Mouse (Mus musculus): Measurements from ENCODE around the gene Ninj2. TPM values are rescaled to one million over a fixed set of nuclear protein-coding genes. Genes with fewer than 3 reads are reported as not detected.

The Ninj2 gene
- total and polyA plus RNA-seq, 3 experiments, result not detected

DNA sequence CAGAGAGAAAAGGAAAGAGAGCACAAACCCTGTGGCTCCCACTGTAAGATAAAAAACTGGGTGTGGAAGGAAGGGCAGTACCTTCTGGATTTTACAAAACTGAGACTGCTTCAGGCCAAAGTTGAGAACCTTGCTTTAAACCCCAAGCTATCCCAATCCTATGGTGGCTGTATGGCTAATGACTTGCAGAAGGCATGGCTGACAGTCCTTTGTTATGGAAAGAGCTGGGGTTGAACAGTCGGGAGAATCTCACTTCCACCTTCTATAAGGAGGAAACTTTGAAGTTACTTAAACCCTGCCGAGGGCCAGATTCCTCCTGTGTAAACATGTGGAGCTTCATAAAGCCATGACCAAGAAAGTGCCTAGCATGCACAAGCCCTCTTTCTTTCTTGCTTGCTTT, 28.5 kb upstream of the Ninj2 start:
- DNase-seq (ENCODE audit: low spot score) (no peak), ATAC-seq (ENCODE audit: extremely low read depth, insufficient number of reproducible peaks, low FRiP score, poor library complexity, severe bottlenecking) (no peak)
- peaks cover 14% of the 10 kb centered on the region for H3K27me3 ChIP-seq (ENCODE audit: insufficient read depth, low read length)
- no peak for TF ChIP-seq CTCF (IDR thresholded peaks at IDR 0.05; ENCODE audit: low read depth, low read length)
- no peak for TF ChIP-seq GATA2 (IDR thresholded peaks at IDR 0.05; ENCODE audit: borderline replicate concordance, low read depth, low read length)
- H3K9me3 ChIP-seq (replicated peaks), result no peaks in the 10 kb centered on the region
- H3K4me3 ChIP-seq (ENCODE audit: low read depth, low read length), result no peak overlapping the region
- H3K36me3 ChIP-seq (replicated peaks), result no peaks in the 10 kb centered on the region
- no peaks in the 10 kb centered on the region for H3K4me1 ChIP-seq (ENCODE audit: insufficient read depth, low read depth, low read length)

DNA sequence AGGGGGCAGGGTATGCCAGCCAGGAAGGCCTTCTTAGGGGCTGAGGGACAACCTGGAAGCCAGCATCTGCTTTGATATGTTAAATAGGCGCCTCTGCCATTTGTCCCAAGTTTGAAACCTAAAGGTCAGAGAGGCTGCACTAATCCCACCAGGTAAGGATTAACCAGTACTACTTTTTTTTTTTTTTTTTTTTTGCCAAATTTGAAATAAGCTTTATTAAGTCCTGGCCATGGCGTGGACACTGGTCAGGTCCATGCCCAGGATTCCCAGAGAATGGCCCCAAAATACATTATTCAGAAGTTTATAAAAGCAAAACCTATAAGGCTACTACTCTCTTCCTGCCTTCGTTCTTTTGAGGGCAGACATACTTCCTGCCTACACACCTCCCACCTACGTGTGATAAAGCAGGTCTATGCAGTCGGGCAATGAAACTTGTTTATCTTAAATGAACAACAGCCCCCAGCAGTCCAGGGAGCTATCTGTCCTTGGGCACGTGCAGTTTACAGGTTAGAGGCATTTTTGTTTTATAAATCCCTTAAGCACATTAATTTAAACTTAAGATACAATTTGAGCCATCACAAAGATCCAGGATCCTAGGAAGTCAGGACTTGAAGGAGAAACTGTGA, 27.5 kb upstream of the Ninj2 start:
- H3K36me3 ChIP-seq (replicated peaks), result no peaks in the 10 kb centered on the region
- no peak overlapping the region for H3K4me3 ChIP-seq (ENCODE audit: low read depth, low read length)
- no peak for ATAC-seq (ENCODE audit: extremely low read depth, insufficient number of reproducible peaks, low FRiP score, poor library complexity, severe bottlenecking)
- peaks cover 17% of the 10 kb centered on the region for H3K27me3 ChIP-seq (ENCODE audit: insufficient read depth, low read length)
- DNase-seq (ENCODE audit: low spot score), result no peak
- TF ChIP-seq GATA2 (IDR thresholded peaks at IDR 0.05; ENCODE audit: borderline replicate concordance, low read depth, low read length) (no peak), GATA1 (IDR thresholded peaks at IDR 0.05; ENCODE audit: borderline replicate concordance, low read length) (no peak), TAL1 (conservative IDR thresholded peaks at IDR 0.05; ENCODE audit: low read depth, low read length) (no peak)
- H3K4me1 ChIP-seq (ENCODE audit: insufficient read depth, low read depth, low read length), result no peaks in the 10 kb centered on the region
- no peaks in the 10 kb centered on the region for H3K9me3 ChIP-seq (replicated peaks)

DNA sequence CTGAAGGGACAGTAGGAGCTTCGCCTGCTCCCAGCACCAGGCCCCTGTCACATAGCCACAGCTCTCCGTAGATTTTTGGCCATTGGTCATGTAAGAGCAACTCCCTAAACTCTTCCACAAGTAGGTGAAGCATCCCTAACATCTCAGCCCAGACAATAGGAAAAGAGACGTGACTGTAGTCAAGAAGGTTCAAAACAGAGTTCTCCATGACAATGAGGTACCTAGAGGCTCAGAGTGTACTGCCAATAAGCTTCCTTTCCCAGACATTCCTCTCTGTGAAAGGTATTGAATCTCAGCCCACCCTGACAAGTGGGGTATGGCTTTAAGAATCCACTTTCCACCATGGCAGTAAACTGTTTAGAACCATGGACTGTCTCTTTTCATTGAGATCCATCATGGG, 23.6 kb upstream of the Ninj2 start:
- DNase-seq (ENCODE audit: low spot score), result no peak
- H3K27me3 ChIP-seq (ENCODE audit: insufficient read depth, low read length), result peaks cover 14% of the 10 kb centered on the region
- no peak for TF ChIP-seq GATA2 (IDR thresholded peaks at IDR 0.05; ENCODE audit: borderline replicate concordance, low read depth, low read length)
- no peak for TF ChIP-seq GATA1 (IDR thresholded peaks at IDR 0.05; ENCODE audit: borderline replicate concordance, low read length)
- no peak for TF ChIP-seq POLR2AphosphoS5 (IDR thresholded peaks at IDR 0.05; ENCODE audit: insufficient replicate concordance, low read depth, low read length)
- TF ChIP-seq TAL1 (conservative IDR thresholded peaks at IDR 0.05; ENCODE audit: low read depth, low read length), result no peak
- no peak for TF ChIP-seq CTCF (IDR thresholded peaks at IDR 0.05; ENCODE audit: low read depth, low read length)
- no peaks in the 10 kb centered on the region for H3K9me3 ChIP-seq (replicated peaks)
- H3K4me3 ChIP-seq (ENCODE audit: low read depth, low read length), result no peak overlapping the region
- no peak for ATAC-seq (ENCODE audit: extremely low read depth, insufficient number of reproducible peaks, low FRiP score, poor library complexity, severe bottlenecking)
- H3K36me3 ChIP-seq (replicated peaks), result no peaks in the 10 kb centered on the region
- H3K4me1 ChIP-seq (ENCODE audit: insufficient read depth, low read depth, low read length), result no peaks in the 10 kb centered on the region

DNA sequence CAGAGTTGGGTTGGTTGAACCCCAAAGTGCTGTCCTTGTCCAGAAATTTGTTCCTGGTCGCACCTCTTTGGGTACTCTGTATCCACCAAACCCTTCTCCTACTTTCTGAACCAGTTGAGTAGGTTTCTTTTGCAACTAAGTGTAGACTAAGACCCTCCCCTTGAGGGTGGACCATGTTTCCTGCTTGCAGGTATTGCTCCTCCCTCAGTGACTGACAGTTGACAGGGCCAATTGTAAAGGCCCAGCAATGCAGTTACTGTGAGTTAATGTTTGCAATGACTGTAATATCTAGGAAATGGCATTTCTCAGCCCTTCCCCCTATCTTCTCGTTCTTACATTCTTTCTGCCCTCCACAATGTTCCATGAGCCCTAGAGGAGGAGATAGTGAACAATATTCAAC, 20.5 kb upstream of the Ninj2 start:
- DNase-seq (ENCODE audit: low spot score) (no peak), ATAC-seq (ENCODE audit: extremely low read depth, insufficient number of reproducible peaks, low FRiP score, poor library complexity, severe bottlenecking) (no peak)
- no peak overlapping the region for H3K4me3 ChIP-seq (ENCODE audit: low read depth, low read length)
- H3K36me3 ChIP-seq (replicated peaks), result no peaks in the 10 kb centered on the region
- peaks cover 3% of the 10 kb centered on the region; the same call in 1 of the 2 replicates for H3K4me1 ChIP-seq (ENCODE audit: insufficient read depth, low read depth, low read length)
- no peaks in the 10 kb centered on the region for H3K9me3 ChIP-seq (replicated peaks)
- H3K27me3 ChIP-seq (ENCODE audit: insufficient read depth, low read length), result peaks cover 11% of the 10 kb centered on the region
- no peak for TF ChIP-seq CTCF (IDR thresholded peaks at IDR 0.05; ENCODE audit: low read depth, low read length)
- TF ChIP-seq TAL1 (conservative IDR thresholded peaks at IDR 0.05; ENCODE audit: low read depth, low read length), result no peak
- no peak for TF ChIP-seq GATA2 (IDR thresholded peaks at IDR 0.05; ENCODE audit: borderline replicate concordance, low read depth, low read length)

DNA sequence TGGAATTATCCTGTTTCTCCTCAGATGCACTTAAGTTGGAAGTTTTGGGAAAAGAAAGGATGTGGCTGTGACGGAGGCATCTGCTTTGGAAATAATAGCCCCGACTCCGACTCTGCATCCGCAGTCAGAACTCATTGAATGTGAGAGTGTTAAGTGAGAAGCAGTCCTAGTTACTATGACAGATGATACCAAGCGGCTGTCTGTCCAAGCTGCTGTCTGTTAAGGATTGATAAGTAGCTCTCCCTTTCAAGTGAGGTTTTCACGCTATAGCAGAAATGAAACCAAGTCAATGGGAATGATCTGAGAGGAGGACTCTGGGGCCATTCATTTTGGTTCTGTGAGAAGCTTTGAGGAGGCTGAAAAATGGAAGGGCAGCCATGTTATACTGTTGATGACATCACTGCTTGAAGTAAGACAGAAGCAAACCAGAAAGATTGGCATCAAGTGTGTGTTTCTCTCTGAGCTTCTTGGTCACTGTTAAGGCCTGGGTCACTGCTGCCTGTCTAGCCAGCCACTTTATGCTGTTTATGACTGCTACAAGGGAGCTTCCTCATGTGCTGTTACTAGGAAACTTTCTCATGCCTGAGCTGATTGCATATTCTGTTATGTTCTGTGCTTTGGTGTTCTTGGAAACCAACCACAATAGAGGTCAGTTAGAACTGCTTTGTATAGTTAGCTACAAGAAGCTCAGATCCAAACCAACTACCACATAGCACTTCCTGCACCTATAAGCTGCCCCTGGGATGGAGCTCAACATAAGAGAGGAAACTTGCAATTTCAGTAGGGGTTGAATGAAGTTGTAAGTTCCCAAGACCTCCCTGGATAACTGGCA, 16.3 kb upstream of the Ninj2 start:
- TF ChIP-seq CTCF (IDR thresholded peaks at IDR 0.05; ENCODE audit: low read depth, low read length) (no peak), GATA1 (IDR thresholded peaks at IDR 0.05; ENCODE audit: borderline replicate concordance, low read length) (no peak), GATA2 (IDR thresholded peaks at IDR 0.05; ENCODE audit: borderline replicate concordance, low read depth, low read length) (no peak), TAL1 (conservative IDR thresholded peaks at IDR 0.05; ENCODE audit: low read depth, low read length) (no peak), POLR2AphosphoS5 (IDR thresholded peaks at IDR 0.05; ENCODE audit: insufficient replicate concordance, low read depth, low read length) (no peak)
- peaks cover 5% of the 10 kb centered on the region; the same call in 1 of the 2 replicates for H3K4me1 ChIP-seq (ENCODE audit: insufficient read depth, low read depth, low read length)
- DNase-seq (ENCODE audit: low spot score) (no peak), ATAC-seq (ENCODE audit: extremely low read depth, insufficient number of reproducible peaks, low FRiP score, poor library complexity, severe bottlenecking) (no peak)
- no peaks in the 10 kb centered on the region for H3K36me3 ChIP-seq (replicated peaks)
- H3K4me3 ChIP-seq (ENCODE audit: low read depth, low read length), result no peak overlapping the region
- no peaks in the 10 kb centered on the region; the same call in 1 of the 2 replicates for H3K27me3 ChIP-seq (ENCODE audit: insufficient read depth, low read length)
- H3K9me3 ChIP-seq (replicated peaks), result no peaks in the 10 kb centered on the region

DNA sequence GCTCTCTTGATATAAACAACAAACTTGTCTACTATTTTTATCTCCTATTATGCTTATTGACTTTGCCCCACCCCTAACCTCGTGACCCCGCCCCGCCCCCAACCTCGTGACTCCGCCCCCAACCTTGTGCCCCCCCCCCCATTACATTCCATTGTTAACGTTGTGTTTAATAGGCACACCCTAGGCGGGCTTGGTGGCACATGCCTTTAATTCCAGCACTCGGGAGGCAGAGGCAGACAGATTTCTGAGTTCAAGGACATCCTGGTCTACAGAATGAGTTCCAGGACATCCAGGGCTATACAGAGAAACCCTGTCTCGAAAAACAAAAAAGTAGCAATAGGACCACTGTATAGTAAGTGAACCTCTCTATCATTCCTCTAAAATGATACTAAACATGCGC, 13.6 kb upstream of the Ninj2 start:
- ATAC-seq (ENCODE audit: extremely low read depth, insufficient number of reproducible peaks, low FRiP score, poor library complexity, severe bottlenecking) (no peak), DNase-seq (ENCODE audit: low spot score) (no peak)
- H3K27me3 ChIP-seq (ENCODE audit: insufficient read depth, low read length), result 0 out of 2 replicates have a peak, but pooled peaks cover 3% of the 10 kb centered on the region
- H3K4me3 ChIP-seq (ENCODE audit: low read depth, low read length), result no peak overlapping the region
- no peaks in the 10 kb centered on the region for H3K36me3 ChIP-seq (replicated peaks)
- no peak for TF ChIP-seq CTCF (IDR thresholded peaks at IDR 0.05; ENCODE audit: low read depth, low read length)
- no peak for TF ChIP-seq TAL1 (conservative IDR thresholded peaks at IDR 0.05; ENCODE audit: low read depth, low read length)
- TF ChIP-seq GATA1 (IDR thresholded peaks at IDR 0.05; ENCODE audit: borderline replicate concordance, low read length), result no peak
- TF ChIP-seq GATA2 (IDR thresholded peaks at IDR 0.05; ENCODE audit: borderline replicate concordance, low read depth, low read length), result no peak
- TF ChIP-seq POLR2AphosphoS5 (IDR thresholded peaks at IDR 0.05; ENCODE audit: insufficient replicate concordance, low read depth, low read length), result no peak
- H3K9me3 ChIP-seq (replicated peaks), result no peaks in the 10 kb centered on the region
- peaks cover 8% of the 10 kb centered on the region; the same call in 1 of the 2 replicates for H3K4me1 ChIP-seq (ENCODE audit: insufficient read depth, low read depth, low read length)

Data from G1E (cell line).